Mouse (Mus musculus): ENCODE data around the gene Olfr741.

The Olfr741 gene

DNA sequence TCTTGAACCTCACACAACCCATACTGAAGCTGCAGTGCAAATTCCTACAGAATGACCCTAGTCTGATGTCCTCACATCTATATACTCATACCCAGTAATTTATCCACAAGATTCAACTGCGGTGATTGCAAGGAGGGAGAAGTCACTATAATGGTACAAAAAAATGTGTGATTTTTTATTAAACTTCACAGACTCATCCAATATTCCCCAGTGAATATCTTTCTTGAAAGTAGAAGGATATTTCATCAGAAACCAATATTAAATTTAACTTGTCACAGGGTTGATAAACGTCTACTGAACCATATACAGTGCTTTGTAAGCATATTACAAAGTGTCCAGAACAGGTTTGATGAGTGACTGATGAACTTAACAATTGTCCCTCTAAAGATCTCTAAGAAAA is at the start of gene Olfr741:
Olfr741 (plus strand) TSS at position 301 of the 400 bp plus-strand sequence.
- no peak for DNase-seq (ENCODE audit: low spot score)

DNA sequence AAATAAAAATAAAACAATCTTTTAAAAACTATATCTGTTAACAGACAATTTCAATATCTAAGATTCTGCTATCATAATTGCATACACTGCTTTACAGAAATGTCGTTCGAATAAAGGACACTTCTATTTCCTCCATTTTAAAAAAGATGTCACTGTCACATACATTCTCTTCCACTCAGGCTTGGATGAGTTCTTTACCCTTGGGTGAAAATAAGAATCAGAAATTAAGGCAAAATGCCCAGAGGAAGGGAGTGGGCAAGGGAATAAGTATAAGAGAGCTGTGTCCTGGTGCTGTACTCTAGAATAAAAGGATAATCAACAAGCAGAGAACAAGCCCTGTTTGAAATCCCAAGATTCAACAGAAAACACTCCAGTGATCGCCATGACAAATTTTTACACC is 27.3 kb upstream of the Olfr741 start, which contains the start of gene Olfr740:
Olfr740 (plus strand) TSS at position 301 of the 400 bp plus-strand sequence.
- DNase-seq (ENCODE audit: low spot score) = no peak

DNA sequence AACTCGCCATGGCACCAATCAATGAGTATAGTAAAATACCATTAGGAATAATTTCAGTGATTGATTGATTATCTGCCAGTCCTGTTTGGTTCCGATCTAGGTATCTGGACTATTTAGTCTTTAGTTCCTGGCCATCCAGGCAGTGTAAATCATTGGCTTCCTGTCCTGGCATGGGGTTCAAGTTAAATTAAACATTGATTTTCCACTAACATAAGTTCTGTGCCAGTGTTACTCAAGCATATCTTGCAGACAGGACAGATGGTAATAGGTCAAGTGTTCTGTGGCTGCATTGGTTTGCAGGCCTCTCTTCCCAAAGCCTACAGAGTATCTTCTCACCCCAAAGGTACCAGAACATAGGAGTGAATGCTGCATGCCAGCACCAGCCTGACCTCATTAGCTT is 5.9 kb downstream of the Olfr741 start:
- no peak for DNase-seq (ENCODE audit: low spot score)

DNA sequence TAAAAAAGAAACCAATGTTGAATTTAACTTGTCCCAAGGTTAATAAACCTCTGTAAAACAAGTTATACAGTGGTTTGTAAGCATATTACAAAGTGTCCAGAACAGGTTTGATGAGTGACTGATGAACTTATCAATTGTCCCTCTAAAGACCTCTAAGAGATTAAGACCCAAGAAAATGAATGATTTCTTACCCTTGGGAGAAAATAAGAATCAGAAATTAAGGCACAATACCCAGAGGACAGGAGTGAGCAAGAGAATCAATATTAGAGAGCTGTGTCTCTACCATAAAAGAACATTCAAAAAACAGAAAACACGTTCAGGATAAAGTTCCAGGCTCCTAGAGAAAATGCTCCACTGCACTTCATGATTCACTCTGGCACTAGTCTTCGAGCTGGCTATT is 30.8 kb downstream of the Olfr741 start, which contains the start of gene Olfr742:
Olfr742 (plus strand) TSS at position 301 of the 400 bp plus-strand sequence.
- DNase-seq (ENCODE audit: low spot score) = no peak

DNA sequence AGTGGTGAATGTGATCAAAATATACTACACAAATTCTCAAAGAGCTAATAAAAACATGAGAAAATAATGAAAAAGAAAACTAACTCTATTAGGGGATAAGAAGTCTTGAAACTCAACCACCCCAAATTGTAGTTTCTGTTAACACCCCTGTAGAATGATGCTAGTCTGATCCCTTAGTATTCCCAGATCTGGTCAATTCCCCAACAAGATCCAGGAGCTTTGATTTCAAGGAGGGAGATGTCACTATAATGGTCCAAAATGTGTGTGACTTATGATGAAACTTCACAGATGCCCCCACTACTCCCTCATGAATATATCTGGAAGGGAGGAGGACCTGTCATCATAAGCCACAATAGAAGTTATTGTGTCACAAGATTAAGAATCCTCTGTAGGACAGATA is 49.0 kb downstream of the Olfr741 start, which contains the start of gene Olfr743:
Olfr743 (plus strand) TSS at position 301 of the 400 bp plus-strand sequence.
- DNase-seq (ENCODE audit: low spot score) = no peak
